Mouse (Mus musculus) right cerebral cortex, postnatal 25 days (tissue): Measurements from ENCODE around the gene Phtf2.
"Not testable (repeated sequence)": the region's sequence is repeated elsewhere in the genome, so short reads cannot be mapped to it uniquely, and the experiment has no call there.

Experiments
- DNase-seq: peaks from one replicate; pipeline ENCODE4 v3.0.0; 2022

Phtf2 gene

GRCm38 (mm10) chr5:20762441-20762840 lies 119.5 kb downstream of the Phtf2 start:
- not testable (repeated sequence) for DNase-seq

GRCm38 (mm10) chr5:20760368-20761162 lies 121.4 kb downstream of the Phtf2 start:
- no peak for DNase-seq

GRCm38 (mm10) chr5:20759771-20760170 lies 122.2 kb downstream of the Phtf2 start:
- no peak for DNase-seq

- no peak for DNase-seq
Measured at GRCm38 (mm10) chr5:20753963-20754362, 128.0 kb downstream of the Phtf2 start.

- DNase-seq = no peak
Measured at GRCm38 (mm10) chr5:20753096-20753495, 128.8 kb downstream of the Phtf2 start.

- DNase-seq = no peak
Measured at GRCm38 (mm10) chr5:20751696-20752095, 130.2 kb downstream of the Phtf2 start.

- no peak for DNase-seq
Measured at GRCm38 (mm10) chr5:20751000-20751399, 130.9 kb downstream of the Phtf2 start.

- no peak for DNase-seq
Measured at GRCm38 (mm10) chr5:20749535-20749934, 132.4 kb downstream of the Phtf2 start.

GRCm38 (mm10) chr5:20748856-20749255 lies 133.1 kb downstream of the Phtf2 start:
- DNase-seq = no peak

GRCm38 (mm10) chr5:20748142-20748541 lies 133.8 kb downstream of the Phtf2 start:
- DNase-seq = no peak

GRCm38 (mm10) chr5:20741936-20742335 lies 140.0 kb downstream of the Phtf2 start:
- DNase-seq = no peak

GRCm38 (mm10) chr5:20741193-20741592 lies 140.7 kb downstream of the Phtf2 start:
- no peak for DNase-seq

GRCm38 (mm10) chr5:20738795-20739194 lies 143.1 kb downstream of the Phtf2 start:
- DNase-seq = no peak

GRCm38 (mm10) chr5:20723226-20723625 lies 158.7 kb downstream of the Phtf2 start:
- DNase-seq = not testable (repeated sequence)

- no peak for DNase-seq
Measured at GRCm38 (mm10) chr5:20720201-20720900, 161.6 kb downstream of the Phtf2 start.

- DNase-seq = not testable (repeated sequence)
Measured at GRCm38 (mm10) chr5:20715980-20716379, 165.9 kb downstream of the Phtf2 start.

GRCm38 (mm10) chr5:20714619-20715018 lies 167.3 kb downstream of the Phtf2 start:
- not testable (repeated sequence) for DNase-seq

GRCm38 (mm10) chr5:20710845-20711244 lies 171.1 kb downstream of the Phtf2 start:
- not testable (repeated sequence) for DNase-seq
